Mouse (Mus musculus) ES-E14 (cell line): ENCODE measurements at regions not wholly inside any gene's neighbourhood (a gene's known extent, or its start where the extent isn't known, plus 50 kb on each side); places are given as distances from the start of the nearest gene placed in this dataset.

Experiments
- DNase-seq: peaks from one replicate; pipeline ENCODE4 v3.0.0-alpha.2; 2013; ENCODE audit warnings: low read depth, low spot score
- H3K27ac ChIP-seq: 2 replicates; pipeline ENCODE4 v1.5.1; 2012; ENCODE audit warnings: low read depth, mild to moderate bottlenecking, low read length, moderate library complexity, mixed read lengths; ENCODE audit not compliant: poor library complexity, insufficient read depth, severe bottlenecking
- H3K36me3 ChIP-seq: 2 replicates; pipeline ENCODE4 v1.6.1; 2012; ENCODE audit warnings: mild to moderate bottlenecking, low read length, moderate library complexity, mixed read lengths; ENCODE audit not compliant: control insufficient read depth, poor library complexity, insufficient read depth, severe bottlenecking
- H3K4me1 ChIP-seq, 2 experiments: fragments of 150-350 bp in 1 of 2; sonication (generic) in 1 of 2; 2 replicates each; pipeline ENCODE4 v1.6.1; 2012; ENCODE audit warnings: low read length in 2 of 2, mild to moderate bottlenecking in 1 of 2, mixed read lengths in 1 of 2; ENCODE audit not compliant: control insufficient read depth in 2 of 2, insufficient read depth in 2 of 2, poor library complexity in 1 of 2
- H3K4me3 ChIP-seq, 2 experiments: fragments of 150-350 bp in 1 of 2; sonication (generic) in 1 of 2; 2 replicates each; pipeline ENCODE4 v1.5.1; 2012; ENCODE audit warnings: low read length in 2 of 2, low read depth in 1 of 2, mild to moderate bottlenecking in 1 of 2, mixed read lengths in 1 of 2; ENCODE audit not compliant: insufficient read depth in 1 of 2, poor library complexity in 1 of 2, severe bottlenecking in 1 of 2
- H3K9ac ChIP-seq: 2 replicates; pipeline ENCODE4 v1.6.1; 2012; ENCODE audit warnings: low read depth, mild to moderate bottlenecking, low read length, mixed read lengths; ENCODE audit not compliant: poor library complexity, insufficient read depth, severe bottlenecking
- H3K9me3 ChIP-seq: fragments of 150-350 bp; sonication (generic); 2 replicates; pipeline ENCODE4 v1.6.1; 2012; ENCODE audit warnings: low read depth, mild to moderate bottlenecking, low read length; ENCODE audit not compliant: control insufficient read depth, insufficient read depth
- CHD2 ChIP-seq: IDR thresholded peaks from 2 replicates; pipeline ENCODE4 v1.6.1; 2014; ENCODE audit warnings: mild to moderate bottlenecking, low read depth, low read length, inconsistent platforms
- HCFC1 ChIP-seq: IDR thresholded peaks from 2 replicates; pipeline ENCODE4 v1.6.1; 2012; ENCODE audit warnings: low read length, inconsistent platforms, borderline replicate concordance; ENCODE audit not compliant: insufficient read depth
- MAFK ChIP-seq: IDR thresholded peaks from 2 replicates; pipeline ENCODE4 v1.6.1; 2014; ENCODE audit warnings: mild to moderate bottlenecking, low read depth, low read length, inconsistent platforms; ENCODE audit not compliant: insufficient read depth
- ZC3H11A ChIP-seq: IDR thresholded peaks from 2 replicates; pipeline ENCODE4 v1.6.1; 2012; ENCODE audit warnings: low read depth, mild to moderate bottlenecking, inconsistent platforms, low read length, borderline replicate concordance
- ZNF384 ChIP-seq: IDR thresholded peaks from 2 replicates; pipeline ENCODE4 v1.6.1; 2012; ENCODE audit warnings: low read depth, low read length, inconsistent platforms
- in situ Hi-C, 2 experiments: fragments of 600-800 bp; cut with MboI; formaldehyde crosslinking; loops; one replicate each; pipeline ENCODE4 v1.15.1; 2025; ENCODE audit warnings: low sequenced_read_pairs in 2 of 2, inconsistent platforms in 1 of 2; ENCODE audit not compliant: unreplicated experiment in 2 of 2

DNA sequence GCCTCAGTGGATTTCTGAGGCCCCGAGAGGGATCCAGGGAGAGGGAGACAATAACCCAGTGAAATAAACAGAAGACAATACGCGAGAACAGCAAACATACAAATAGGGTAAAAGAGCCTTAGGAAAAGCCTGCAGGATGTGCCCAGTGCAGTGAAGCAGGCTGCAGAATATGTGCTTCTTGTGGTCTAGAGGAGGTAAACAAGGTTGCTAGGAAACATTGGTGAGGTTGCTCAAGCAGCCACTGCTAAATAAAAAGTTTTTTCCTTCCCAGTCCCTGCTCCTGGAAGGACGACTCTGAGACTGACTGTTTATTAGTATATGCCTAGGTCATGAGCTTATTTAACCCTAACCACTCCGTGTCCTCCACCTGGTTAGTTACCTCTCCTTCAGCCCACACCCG is 201.5 kb downstream of the Gadd45g start:
- in situ Hi-C loops = no loop called here
- Histone ChIP-seq H3K36me3 (no peaks in the 10 kb centered on the region), H3K9me3 (peaks cover 4% of the 10 kb centered on the region; the same call in 1 of the 2 replicates), H3K4me3 (no peak overlapping the region), H3K9ac (no peak overlapping the region), H3K27ac (no peak overlapping the region), H3K4me1 (no peaks in the 10 kb centered on the region; a peak in 1 of 4 replicates)
- TF ChIP-seq MAFK (no peak), HCFC1 (no peak), ZC3H11A (no peak), CHD2 (no peak), ZNF384 (no peak)
- no peak for DNase-seq

- H3K36me3 ChIP-seq = no peaks in the 10 kb centered on the region
- H3K4me3 ChIP-seq = no peak overlapping the region
- no peak for DNase-seq
- in situ Hi-C loops = no loop called here
- H3K4me1 ChIP-seq = no peaks in the 10 kb centered on the region; a peak in 1 of 4 replicates
- H3K27ac ChIP-seq = no peak overlapping the region
- H3K9me3 ChIP-seq = peaks cover 4% of the 10 kb centered on the region; the same call in 1 of the 2 replicates
- TF ChIP-seq MAFK = no peak
- no peak for TF ChIP-seq ZC3H11A
- TF ChIP-seq ZNF384 = no peak
- TF ChIP-seq HCFC1 = no peak
- TF ChIP-seq CHD2 = no peak
- no peak overlapping the region for H3K9ac ChIP-seq
Observed at GRCm38 (mm10) chr13:52048777-52049176, 202.3 kb downstream of the Gadd45g start.

GRCm38 (mm10) chr13:52049249-52049648 is 202.8 kb downstream of the Gadd45g start:
- in situ Hi-C loops = no loop called here
- no peak overlapping the region for H3K4me3 ChIP-seq
- no peak for DNase-seq
- no peak overlapping the region for H3K27ac ChIP-seq
- TF ChIP-seq CHD2 = no peak
- no peak for TF ChIP-seq MAFK
- peaks cover 5% of the 10 kb centered on the region; the same call in 1 of the 2 replicates for H3K9me3 ChIP-seq
- H3K4me1 ChIP-seq = no peaks in the 10 kb centered on the region; a peak in 1 of 4 replicates
- H3K36me3 ChIP-seq = no peaks in the 10 kb centered on the region
- H3K9ac ChIP-seq = no peak overlapping the region

DNA sequence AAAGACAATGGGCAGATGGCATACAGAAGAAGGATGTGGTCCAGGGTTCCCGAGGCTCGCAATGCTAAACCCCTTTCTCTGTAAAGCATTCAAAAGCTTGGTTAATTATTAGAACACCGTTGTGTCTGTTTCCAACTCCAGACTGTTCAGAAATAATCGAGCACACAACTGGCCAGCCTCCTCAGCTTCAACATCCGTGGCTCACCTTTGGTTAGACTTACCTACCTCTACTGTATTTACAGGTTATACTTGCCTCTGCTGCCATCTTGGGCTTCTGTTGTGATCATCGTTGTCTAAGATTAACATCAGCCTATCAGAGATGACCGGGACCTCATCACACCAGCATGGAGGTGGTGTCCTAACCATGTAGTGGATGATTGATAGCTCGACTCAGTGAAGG is 209.3 kb downstream of the Gadd45g start:
- peaks cover 0 to 4% of the 10 kb centered on the region in 2 experiments; a peak in 2 of 4 replicates for H3K4me1 ChIP-seq
- no peak overlapping the region for H3K27ac ChIP-seq
- TF ChIP-seq ZC3H11A = no peak
- no peak for TF ChIP-seq CHD2
- no peak for TF ChIP-seq MAFK
- no peak for TF ChIP-seq HCFC1
- TF ChIP-seq ZNF384 = no peak
- H3K9me3 ChIP-seq = peaks cover 3% of the 10 kb centered on the region; the same call in 1 of the 2 replicates
- H3K36me3 ChIP-seq = no peaks in the 10 kb centered on the region
- no peak overlapping the region for H3K4me3 ChIP-seq
- no peak overlapping the region for H3K9ac ChIP-seq
- DNase-seq = no peak
- in situ Hi-C loops = no loop called here

- in situ Hi-C loops = no loop called here
- peaks cover 4 to 13% of the 10 kb centered on the region in 2 experiments for H3K4me1 ChIP-seq
- no peak overlapping the region for H3K27ac ChIP-seq
- H3K9ac ChIP-seq = no peak overlapping the region
- no peaks in the 10 kb centered on the region for H3K36me3 ChIP-seq
- no peak for TF ChIP-seq ZC3H11A
- no peak for TF ChIP-seq CHD2
- no peak for TF ChIP-seq ZNF384
- TF ChIP-seq HCFC1 = no peak
- no peak for TF ChIP-seq MAFK
- peaks cover 3% of the 10 kb centered on the region; the same call in 1 of the 2 replicates for H3K9me3 ChIP-seq
- H3K4me3 ChIP-seq = no peak overlapping the region
- DNase-seq = no peak
Observed at GRCm38 (mm10) chr13:52057456-52057855, 211.0 kb downstream of the Gadd45g start.
